Mouse (Mus musculus): ENCODE measurements around the gene Sh3gl2. TPM values are rescaled to one million over a fixed set of nuclear protein-coding genes. Genes with fewer than 3 reads are reported as not detected.

Sh3gl2 gene
- polyA plus RNA-seq, 2 experiments = 3.1 to 5.2 TPM

GRCm38 (mm10) chr4:85210953-85211352 is 6.0 kb downstream of the Sh3gl2 start:
- no peak overlapping the region for H3K27ac ChIP-seq (replicated peaks; ENCODE audit: low read depth, low read length)
- TF ChIP-seq POLR2A (IDR thresholded peaks at IDR 0.05; ENCODE audit: borderline replicate concordance, extremely low read depth, insufficient read depth, insufficient read length) = no peak
- H3K9ac ChIP-seq (ENCODE audit: low read depth, low read length, severe bottlenecking) = no peak overlapping the region
- H3K4me3 ChIP-seq (replicated peaks; ENCODE audit: low read length) = no peak overlapping the region
- no peaks in the 10 kb centered on the region for H3K36me3 ChIP-seq (ENCODE audit: control insufficient read depth, insufficient read depth, low read length)
- ATAC-seq (ENCODE audit: low FRiP score, low read depth) (no peak), DNase-seq (ENCODE audit: low spot score) (no peak)
- no peak overlapping the region for H3K4me2 ChIP-seq (replicated peaks; ENCODE audit: low read depth, low read length, severe bottlenecking)
- no peaks in the 10 kb centered on the region for H3K4me1 ChIP-seq (ENCODE audit: control insufficient read depth, insufficient read depth, low read length)
- H3K9me3 ChIP-seq (ENCODE audit: control insufficient read depth, low read length) = no peaks in the 10 kb centered on the region
- H3K27me3 ChIP-seq (ENCODE audit: control insufficient read depth, insufficient read depth, low read length) = peaks cover 7% of the 10 kb centered on the region
- 87% methylated on average over 3 of the region's 3 CpGs for WGBS

- Histone ChIP-seq H3K36me3 (ENCODE audit: control insufficient read depth, insufficient read depth, low read length) (no peaks in the 10 kb centered on the region), H3K9me3 (ENCODE audit: control insufficient read depth, low read length) (no peaks in the 10 kb centered on the region), H3K4me2 (replicated peaks; ENCODE audit: low read depth, low read length, severe bottlenecking) (no peak overlapping the region), H3K27me3 (ENCODE audit: control insufficient read depth, insufficient read depth, low read length) (no peaks in the 10 kb centered on the region), H3K4me3 (replicated peaks; ENCODE audit: low read length) (no peak overlapping the region), H3K4me1 (ENCODE audit: control insufficient read depth, insufficient read depth, low read length) (no peaks in the 10 kb centered on the region), H3K27ac (replicated peaks; ENCODE audit: low read depth, low read length) (no peak overlapping the region), H3K9ac (ENCODE audit: low read depth, low read length, severe bottlenecking) (no peak overlapping the region)
- no peak for DNase-seq (ENCODE audit: low spot score)
- no peak for TF ChIP-seq POLR2A (IDR thresholded peaks at IDR 0.05; ENCODE audit: borderline replicate concordance, extremely low read depth, insufficient read depth, insufficient read length)
- 78% methylated on average over 4 of the region's 4 CpGs for WGBS
- no peak for ATAC-seq (ENCODE audit: low FRiP score, low read depth)
Measured at GRCm38 (mm10) chr4:85217003-85217402, 12.1 kb downstream of the Sh3gl2 start.

- peaks cover under 1% of the 10 kb centered on the region; the same call in 1 of the 2 replicates for H3K4me1 ChIP-seq (ENCODE audit: control insufficient read depth, insufficient read depth, low read length)
- WGBS = 70% methylated on average over 5 of the region's 5 CpGs
- no peaks in the 10 kb centered on the region for H3K9me3 ChIP-seq (ENCODE audit: control insufficient read depth, low read length)
- H3K4me3 ChIP-seq (replicated peaks; ENCODE audit: low read length) = no peak overlapping the region
- no peak for ATAC-seq (ENCODE audit: low FRiP score, low read depth)
- no peak overlapping the region for H3K4me2 ChIP-seq (replicated peaks; ENCODE audit: low read depth, low read length, severe bottlenecking)
- H3K27ac ChIP-seq (replicated peaks; ENCODE audit: low read depth, low read length) = no peak overlapping the region
- no peak overlapping the region for H3K9ac ChIP-seq (ENCODE audit: low read depth, low read length, severe bottlenecking)
- TF ChIP-seq POLR2A (IDR thresholded peaks at IDR 0.05; ENCODE audit: borderline replicate concordance, extremely low read depth, insufficient read depth, insufficient read length) = no peak
- DNase-seq (ENCODE audit: low spot score) = no peak
- H3K27me3 ChIP-seq (ENCODE audit: control insufficient read depth, insufficient read depth, low read length) = no peaks in the 10 kb centered on the region
- H3K36me3 ChIP-seq (ENCODE audit: control insufficient read depth, insufficient read depth, low read length) = no peaks in the 10 kb centered on the region
Measured at GRCm38 (mm10) chr4:85222716-85223115, 17.8 kb downstream of the Sh3gl2 start.

- H3K27ac ChIP-seq (replicated peaks; ENCODE audit: low read depth, low read length) = no peak overlapping the region
- peaks cover 3% of the 10 kb centered on the region; the same call in 1 of the 2 replicates for H3K4me1 ChIP-seq (ENCODE audit: control insufficient read depth, insufficient read depth, low read length)
- no peak for TF ChIP-seq POLR2A (IDR thresholded peaks at IDR 0.05; ENCODE audit: borderline replicate concordance, extremely low read depth, insufficient read depth, insufficient read length)
- H3K27me3 ChIP-seq (ENCODE audit: control insufficient read depth, insufficient read depth, low read length) = no peaks in the 10 kb centered on the region
- H3K4me3 ChIP-seq (replicated peaks; ENCODE audit: low read length) = no peak overlapping the region
- DNase-seq (ENCODE audit: low spot score) (no peak), ATAC-seq (ENCODE audit: low FRiP score, low read depth) (no peak)
- 75% methylated on average over 5 of the region's 5 CpGs for WGBS
- H3K9ac ChIP-seq (ENCODE audit: low read depth, low read length, severe bottlenecking) = no peak overlapping the region
- H3K9me3 ChIP-seq (ENCODE audit: control insufficient read depth, low read length) = no peaks in the 10 kb centered on the region
- no peak overlapping the region for H3K4me2 ChIP-seq (replicated peaks; ENCODE audit: low read depth, low read length, severe bottlenecking)
- H3K36me3 ChIP-seq (ENCODE audit: control insufficient read depth, insufficient read depth, low read length) = no peaks in the 10 kb centered on the region
Measured at GRCm38 (mm10) chr4:85226731-85227130, 21.8 kb downstream of the Sh3gl2 start.

GRCm38 (mm10) chr4:85227664-85228588 is 23.0 kb downstream of the Sh3gl2 start:
- Histone ChIP-seq H3K27me3 (ENCODE audit: control insufficient read depth, insufficient read depth, low read length) (no peaks in the 10 kb centered on the region), H3K9ac (ENCODE audit: low read depth, low read length, severe bottlenecking) (no peak overlapping the region), H3K4me1 (ENCODE audit: control insufficient read depth, insufficient read depth, low read length) (peaks cover 3% of the 10 kb centered on the region; the same call in 1 of the 2 replicates), H3K4me3 (replicated peaks; ENCODE audit: low read length) (no peak overlapping the region), H3K4me2 (replicated peaks; ENCODE audit: low read depth, low read length, severe bottlenecking) (no peak overlapping the region), H3K9me3 (ENCODE audit: control insufficient read depth, low read length) (no peaks in the 10 kb centered on the region), H3K36me3 (ENCODE audit: control insufficient read depth, insufficient read depth, low read length) (no peaks in the 10 kb centered on the region), H3K27ac (replicated peaks; ENCODE audit: low read depth, low read length) (no peak overlapping the region)
- WGBS = 56% methylated on average over 9 of the region's 9 CpGs
- no peak for TF ChIP-seq POLR2A (IDR thresholded peaks at IDR 0.05; ENCODE audit: borderline replicate concordance, extremely low read depth, insufficient read depth, insufficient read length)
- DNase-seq (ENCODE audit: low spot score) (no peak), ATAC-seq (ENCODE audit: low FRiP score, low read depth) (no peak; the same call in 1 of the 2 replicates)
